Mouse (Mus musculus): ENCODE measurements at regions not wholly inside any gene's neighbourhood (a gene's known extent, or its start where the extent isn't known, plus 50 kb on each side); places are given as distances from the start of the nearest gene placed in this dataset.

DNA sequence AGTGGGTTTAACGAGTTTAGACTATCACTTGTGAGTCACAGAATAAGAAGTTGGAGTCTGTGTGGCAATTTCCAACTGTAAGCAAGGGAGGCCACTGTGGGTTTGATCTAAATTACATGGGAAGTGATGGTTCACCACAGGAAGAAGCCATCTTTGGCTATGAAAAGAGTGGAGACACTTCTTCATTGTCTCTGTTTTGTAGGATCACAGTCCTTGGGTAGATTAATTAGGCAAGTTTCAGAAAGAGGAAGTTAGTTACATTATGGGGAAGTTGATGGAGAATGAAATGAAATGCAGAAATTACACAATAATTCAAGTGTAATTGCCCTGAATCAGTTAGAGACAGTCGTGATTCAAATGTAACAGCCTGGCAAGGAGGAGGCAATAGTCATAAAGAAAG is 160.3 kb upstream of the Tbc1d2b start:
- Histone ChIP-seq H3K4me3 (no peak overlapping the region), H3K36me3 (replicated peaks) (no peaks in the 10 kb centered on the region), H3K27me3 (replicated peaks; ENCODE audit: low read depth, poor library complexity, severe bottlenecking) (no peaks in the 10 kb centered on the region), H3K27ac (replicated peaks) (no peak overlapping the region), H3K4me1 (no peaks in the 10 kb centered on the region), H3K9me3 (no peaks in the 10 kb centered on the region)
- no peak for DNase-seq (ENCODE audit: low spot score)
- WGBS: 81% methylated on average over 2 of the region's 2 CpGs

DNA sequence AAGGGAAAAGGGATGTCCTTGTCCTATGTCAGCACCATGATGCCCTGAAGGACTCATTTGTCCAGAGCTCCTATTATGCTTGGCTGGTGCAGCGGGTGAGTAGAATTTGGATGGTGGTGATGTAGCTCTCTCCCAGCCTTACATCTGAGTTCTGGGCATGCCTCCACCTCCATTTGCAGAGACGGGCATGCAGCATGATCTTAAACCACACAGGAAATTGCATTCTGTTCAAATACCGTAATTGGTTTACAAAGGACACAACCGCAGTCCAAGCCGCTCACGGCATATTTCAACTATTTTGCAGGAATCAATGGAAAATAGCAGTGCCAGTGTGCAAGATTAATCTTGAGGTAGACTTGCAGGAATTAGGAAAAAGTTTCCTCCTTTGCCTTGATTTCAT is 151.1 kb upstream of the Tbc1d2b start:
- Histone ChIP-seq H3K27ac (replicated peaks) (no peak overlapping the region), H3K9me3 (no peaks in the 10 kb centered on the region), H3K36me3 (replicated peaks) (no peaks in the 10 kb centered on the region), H3K4me3 (no peak overlapping the region), H3K4me1 (no peaks in the 10 kb centered on the region), H3K27me3 (replicated peaks; ENCODE audit: low read depth, poor library complexity, severe bottlenecking) (no peaks in the 10 kb centered on the region)
- 87% methylated on average over 6 of the region's 6 CpGs for WGBS
- no peak for DNase-seq (ENCODE audit: low spot score)

DNA sequence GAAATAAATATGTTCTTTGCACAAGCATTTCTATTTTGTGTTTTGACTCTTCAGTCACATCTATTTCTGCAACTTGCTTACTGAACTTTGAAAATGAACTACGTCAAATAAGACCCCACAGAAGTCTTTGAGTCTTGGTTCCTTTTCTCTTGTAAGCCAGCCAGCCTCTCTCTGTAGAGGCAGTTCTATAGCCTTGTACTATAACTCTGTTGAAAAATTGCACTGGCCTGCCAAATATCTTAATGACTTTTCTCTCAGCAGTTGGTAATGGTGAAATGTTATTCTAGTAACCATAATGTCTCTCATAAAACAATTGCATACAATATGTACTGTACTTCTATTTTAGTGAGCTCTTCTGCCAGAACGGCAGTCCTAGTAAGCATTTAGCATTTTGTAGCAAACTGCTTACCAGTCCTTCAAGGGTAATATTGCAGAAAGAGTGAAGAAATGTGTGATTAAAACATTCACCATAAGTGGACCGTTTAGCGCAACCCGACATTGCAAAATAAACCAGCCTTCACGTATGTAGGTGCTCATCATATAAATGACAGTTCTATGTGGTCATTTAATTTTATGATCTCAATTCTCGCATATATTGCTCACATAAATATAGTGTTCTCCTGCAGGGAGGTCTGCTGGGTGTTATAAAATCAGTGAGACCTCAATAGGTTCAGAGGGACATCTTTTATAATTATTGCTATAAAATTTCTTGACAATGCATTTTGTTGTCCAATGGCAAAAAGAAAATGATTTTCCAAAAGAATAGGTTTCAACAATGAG is 149.3 kb upstream of the Tbc1d2b start:
- DNase-seq (ENCODE audit: low spot score): no peak
- Histone ChIP-seq H3K36me3 (replicated peaks) (no peaks in the 10 kb centered on the region), H3K9me3 (no peaks in the 10 kb centered on the region), H3K27me3 (replicated peaks; ENCODE audit: low read depth, poor library complexity, severe bottlenecking) (no peaks in the 10 kb centered on the region), H3K4me3 (no peak overlapping the region), H3K4me1 (no peaks in the 10 kb centered on the region), H3K27ac (replicated peaks) (no peak overlapping the region)
- WGBS: 94% methylated on average over 7 of the region's 7 CpGs

DNA sequence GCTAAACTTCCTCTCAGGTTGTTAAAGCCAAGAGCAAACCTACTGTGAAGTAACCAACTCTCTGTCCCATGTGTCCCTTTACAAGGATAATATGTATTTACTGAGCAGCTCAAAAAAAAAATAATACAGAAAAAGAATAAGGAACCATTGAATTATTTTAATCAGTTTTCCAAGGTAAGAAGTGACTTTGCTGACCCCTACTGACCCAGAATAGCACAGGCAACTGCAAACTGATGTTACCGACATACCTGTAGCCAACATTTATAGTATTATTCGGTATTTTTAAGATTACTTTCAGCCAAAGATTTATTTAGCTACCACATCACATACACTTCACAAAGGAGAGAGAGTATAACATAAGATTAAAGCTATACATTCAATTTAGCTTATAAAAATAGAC is 138.2 kb upstream of the Tbc1d2b start:
- Histone ChIP-seq H3K4me1 (no peaks in the 10 kb centered on the region), H3K36me3 (replicated peaks) (no peaks in the 10 kb centered on the region), H3K9me3 (no peaks in the 10 kb centered on the region), H3K4me3 (no peak overlapping the region), H3K27ac (replicated peaks) (no peak overlapping the region), H3K27me3 (replicated peaks; ENCODE audit: low read depth, poor library complexity, severe bottlenecking) (no peaks in the 10 kb centered on the region)
- 66% methylated on average over 2 of the region's 2 CpGs for WGBS
- DNase-seq (ENCODE audit: low spot score): no peak

- Histone ChIP-seq H3K27me3 (replicated peaks; ENCODE audit: low read depth, poor library complexity, severe bottlenecking) (no peaks in the 10 kb centered on the region), H3K4me3 (no peak overlapping the region), H3K9me3 (no peaks in the 10 kb centered on the region), H3K4me1 (no peaks in the 10 kb centered on the region), H3K36me3 (replicated peaks) (no peaks in the 10 kb centered on the region), H3K27ac (replicated peaks) (no peak overlapping the region)
- no peak for DNase-seq (ENCODE audit: low spot score)
- 81% methylated on average over 1 of the region's 1 CpGs for WGBS
These were observed 137.0 kb upstream of the Tbc1d2b start for GRCm38 (mm10) chr9:90407573-90407972.

DNA sequence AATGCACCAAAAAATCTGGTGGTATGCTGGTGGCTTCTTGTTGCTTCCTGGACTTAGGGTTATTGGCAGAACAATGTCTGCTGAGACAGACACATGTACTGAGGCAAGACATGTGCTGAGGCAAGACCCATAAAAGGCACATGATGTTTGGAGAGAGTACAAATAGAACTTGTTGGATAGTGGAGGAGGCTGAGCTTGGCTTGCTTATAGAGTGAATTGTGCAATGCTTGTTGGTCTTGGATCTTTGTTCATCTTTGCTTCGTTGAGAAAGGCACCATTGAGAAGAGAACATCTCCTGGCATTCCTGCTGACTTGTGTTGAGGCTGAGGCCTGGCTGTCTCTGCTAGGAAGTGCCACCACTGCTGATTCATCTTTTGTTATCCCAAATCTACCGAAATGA is 117.8 kb upstream of the Tbc1d2b start:
- Histone ChIP-seq H3K27ac (replicated peaks) (no peak overlapping the region), H3K9me3 (no peaks in the 10 kb centered on the region), H3K36me3 (replicated peaks) (no peaks in the 10 kb centered on the region), H3K4me3 (no peak overlapping the region), H3K27me3 (replicated peaks; ENCODE audit: low read depth, poor library complexity, severe bottlenecking) (no peaks in the 10 kb centered on the region), H3K4me1 (no peaks in the 10 kb centered on the region)
- DNase-seq (ENCODE audit: low spot score): no peak
- WGBS: 62% methylated on average over 2 of the region's 2 CpGs

DNA sequence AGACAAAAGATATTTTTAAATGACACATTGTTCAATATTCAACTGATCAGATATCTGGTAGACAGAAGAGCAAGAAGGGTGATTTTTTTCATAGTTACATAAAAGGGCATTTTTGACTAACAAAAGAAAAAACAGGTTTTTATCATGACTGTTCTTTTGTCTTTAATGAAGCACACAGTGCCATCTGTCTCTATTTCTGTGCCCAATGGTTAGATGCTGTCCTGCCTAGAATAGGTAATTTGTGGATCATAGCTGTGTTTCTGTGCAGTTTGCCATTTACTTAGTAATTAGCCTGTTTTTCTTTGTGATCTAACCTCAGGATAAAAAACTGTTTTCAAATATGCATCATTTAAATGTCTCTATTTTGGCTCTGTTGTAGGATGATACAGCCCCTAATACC is 114.4 kb upstream of the Tbc1d2b start:
- DNase-seq (ENCODE audit: low spot score): no peak
- Histone ChIP-seq H3K4me3 (no peak overlapping the region), H3K27ac (replicated peaks) (no peak overlapping the region), H3K27me3 (replicated peaks; ENCODE audit: low read depth, poor library complexity, severe bottlenecking) (no peaks in the 10 kb centered on the region), H3K4me1 (no peaks in the 10 kb centered on the region), H3K36me3 (replicated peaks) (no peaks in the 10 kb centered on the region), H3K9me3 (no peaks in the 10 kb centered on the region)

DNA sequence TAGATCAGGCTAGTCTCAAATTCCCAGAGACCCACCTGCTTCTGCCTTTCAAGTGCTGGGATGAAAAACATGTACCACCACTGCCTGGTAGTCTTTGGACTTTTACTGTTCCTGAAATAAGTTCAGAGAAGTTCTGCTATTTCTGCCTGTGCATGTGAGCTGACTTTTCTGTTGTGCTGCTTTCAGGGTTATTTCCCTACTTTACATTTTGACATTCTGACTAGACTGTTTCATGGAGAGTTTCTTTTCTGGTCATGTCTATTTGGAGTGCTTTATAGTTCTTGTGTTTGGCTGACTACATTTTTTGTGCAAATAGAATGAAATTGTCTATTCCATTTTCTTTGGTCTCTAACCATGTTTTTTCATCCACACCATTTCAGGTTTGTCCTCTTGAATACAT is 109.5 kb upstream of the Tbc1d2b start:
- no peaks in the 10 kb centered on the region for H3K36me3 ChIP-seq (replicated peaks)
- no peaks in the 10 kb centered on the region for H3K9me3 ChIP-seq
- H3K4me3 ChIP-seq: no peak overlapping the region
- DNase-seq (ENCODE audit: low spot score): no peak
- H3K4me1 ChIP-seq: no peaks in the 10 kb centered on the region
- no peak overlapping the region for H3K27ac ChIP-seq (replicated peaks)
- no peaks in the 10 kb centered on the region for H3K27me3 ChIP-seq (replicated peaks; ENCODE audit: low read depth, poor library complexity, severe bottlenecking)

- no peaks in the 10 kb centered on the region for H3K36me3 ChIP-seq (replicated peaks)
- no peaks in the 10 kb centered on the region for H3K9me3 ChIP-seq
- 81% methylated on average over 2 of the region's 2 CpGs for WGBS
- no peak overlapping the region for H3K4me3 ChIP-seq
- DNase-seq (ENCODE audit: low spot score): no peak
- no peaks in the 10 kb centered on the region for H3K4me1 ChIP-seq
- H3K27me3 ChIP-seq (replicated peaks; ENCODE audit: low read depth, poor library complexity, severe bottlenecking): no peaks in the 10 kb centered on the region
- no peak overlapping the region for H3K27ac ChIP-seq (replicated peaks)
These were observed 99.0 kb upstream of the Tbc1d2b start for GRCm38 (mm10) chr9:90369568-90369967.

GRCm38 (mm10) chr9:90367745-90368144 is 97.1 kb upstream of the Tbc1d2b start:
- Histone ChIP-seq H3K27me3 (replicated peaks; ENCODE audit: low read depth, poor library complexity, severe bottlenecking) (no peaks in the 10 kb centered on the region), H3K9me3 (no peaks in the 10 kb centered on the region), H3K4me1 (no peaks in the 10 kb centered on the region), H3K36me3 (replicated peaks) (no peaks in the 10 kb centered on the region), H3K4me3 (no peak overlapping the region), H3K27ac (replicated peaks) (no peak overlapping the region)
- WGBS: 79% methylated on average over 3 of the region's 3 CpGs
- no peak for DNase-seq (ENCODE audit: low spot score)

- DNase-seq (ENCODE audit: low spot score): no peak
- no peaks in the 10 kb centered on the region for H3K27me3 ChIP-seq (replicated peaks; ENCODE audit: low read depth, poor library complexity, severe bottlenecking)
- H3K36me3 ChIP-seq (replicated peaks): no peaks in the 10 kb centered on the region
- WGBS: 89% methylated on average over 4 of the region's 4 CpGs
- H3K27ac ChIP-seq (replicated peaks): no peak overlapping the region
- no peak overlapping the region for H3K4me3 ChIP-seq
- H3K4me1 ChIP-seq: no peaks in the 10 kb centered on the region
- H3K9me3 ChIP-seq: no peaks in the 10 kb centered on the region
These were observed 55.9 kb upstream of the Tbc1d2b start for GRCm38 (mm10) chr9:90326531-90326930.
